21 mouse cellular contexts compared by ENCODE assay signal in genomic region chr17:29137906-29138305, GRCm38 (mm10). TPM values are rescaled to one million over a fixed set of nuclear protein-coding genes. Genes with fewer than 3 reads are reported as not detected.
A peak's percentile ranks its signal among the peaks of the same experiment; 100 is the strongest.
DNase-seq lines count a peak whose midpoint lies in the region; ATAC-seq and TF ChIP-seq lines count a peak whose summit lies in the region.
"Had no signal": no experiment of that assay in that cellular context is flagged by ENCODE, and none has a peak within 500 bp of the region (broad histone marks: within the 10 kb centered on the region; RNA-seq: fewer than 3 reads in every experiment).

No protein-coding gene starts in this region.

- no peaks in the 10 kb centered on the region for H3K79me2 ChIP-seq in liver, adult 2 months (ENCODE audit: control insufficient read depth, insufficient read depth, low read length)

- TF ChIP-seq EP300 in liver, postnatal 0 days (IDR thresholded peaks at IDR 0.05; ENCODE audit: low read depth) = no peak

- peak overlapping the region; percentile 53; the same call in 1 of the 2 replicates for H3K27ac ChIP-seq in gastrocnemius, adult 2 months
- no peak overlapping the region for H3K27ac ChIP-seq in liver, adult 2 months (replicated peaks; ENCODE audit: insufficient read depth, low read depth, low read length)
- H3K27ac ChIP-seq in liver, postnatal 0 days (ENCODE audit: low read depth) = no peak overlapping the region
- H3K27ac ChIP-seq: embryonic facial prominence, embryonic 10.5 days; embryonic facial prominence, embryonic 12.5 days; forebrain, embryonic 13.5 days; forebrain, embryonic 15.5 days had no signal

- no peak overlapping the region for H3K4me3 ChIP-seq in gastrocnemius, adult 2 months
- H3K4me3 ChIP-seq in liver, adult 2 months (ENCODE audit: insufficient read depth, low read depth, low read length) = no peak overlapping the region
- no peak overlapping the region for H3K4me3 ChIP-seq in liver, postnatal 0 days (ENCODE audit: low read depth, low read length)
- H3K4me3 ChIP-seq: embryonic facial prominence, embryonic 10.5 days; embryonic facial prominence, embryonic 12.5 days; forebrain, embryonic 13.5 days; forebrain, embryonic 15.5 days had no signal

- H3K27me3 ChIP-seq in liver, adult 2 months (ENCODE audit: control insufficient read depth, insufficient read depth, low read length) = no peaks in the 10 kb centered on the region
- no peaks in the 10 kb centered on the region for H3K27me3 ChIP-seq in liver, postnatal 0 days (ENCODE audit: insufficient read depth, low read length)
- H3K27me3 ChIP-seq: embryonic facial prominence, embryonic 12.5 days; forebrain, embryonic 13.5 days; forebrain, embryonic 15.5 days; Patski had no signal

- H3K9me3 ChIP-seq in liver, postnatal 0 days (ENCODE audit: low read length) = no peaks in the 10 kb centered on the region
- H3K9me3 ChIP-seq: embryonic facial prominence, embryonic 10.5 days; embryonic facial prominence, embryonic 12.5 days; forebrain, embryonic 13.5 days; forebrain, embryonic 15.5 days had no signal

- DNase-seq in gastrocnemius, adult 2 months = peak; percentile 50
- no peak for DNase-seq in gastrocnemius, postnatal 10 days
- peak; percentile 53 for DNase-seq in liver, adult 2 months (ENCODE audit: extremely low read depth, low read depth, low spot score)
- DNase-seq in liver, postnatal 0 days = no peak
- peak; percentile 47 for DNase-seq in skeletal muscle tissue, adult 2 months (ENCODE audit: low read depth, low spot score)
- DNase-seq: adrenal gland, adult 8-10 months; adrenal gland, postnatal 14 days; adrenal gland, postnatal 36 days; B cell, adult 2 months; cerebellum, adult 11-12 months; cerebellum, adult 2 months; cerebellum, adult 9-10 months; cerebellum, postnatal 10 days; cerebellum, postnatal 25 days had no signal

- intact Hi-C loops in gastrocnemius, adult 2 months (cut with DNase I) = loop anchor here (2.0 kb wide), 1 partner anchor 33 kb away; no protein-coding TSS in a partner anchor

- no peak for ATAC-seq in liver, postnatal 0 days
- ATAC-seq: activated CD4-positive, CD25-positive, alpha-beta regulatory T cell, adult 4 months; CD4-positive, CD25-positive, alpha-beta regulatory T cell, adult 4 months; forebrain, embryonic 13.5 days; forebrain, embryonic 15.5 days; Patski had no signal

- no peak overlapping the region for H3K4me2 ChIP-seq in liver, postnatal 0 days (ENCODE audit: low read depth, low read length)
- H3K4me2 ChIP-seq: embryonic facial prominence, embryonic 12.5 days; forebrain, embryonic 13.5 days; forebrain, embryonic 15.5 days had no signal

- H3K36me3 ChIP-seq in liver, adult 2 months (ENCODE audit: control insufficient read depth, insufficient read depth, low read length) = no peaks in the 10 kb centered on the region
- 0 out of 2 replicates have a peak, but pooled peaks cover 2% of the 10 kb centered on the region for H3K36me3 ChIP-seq in liver, postnatal 0 days (replicated peaks; ENCODE audit: insufficient read depth, low read length)
- H3K36me3 ChIP-seq: embryonic facial prominence, embryonic 10.5 days; embryonic facial prominence, embryonic 12.5 days; forebrain, embryonic 15.5 days had no signal

- no peak for TF ChIP-seq POLR2A in liver, adult 2 months (IDR thresholded peaks at IDR 0.05; ENCODE audit: extremely low read depth, insufficient read depth, low read length)

- no peak for TF ChIP-seq CTCF in gastrocnemius, adult 2 months (IDR thresholded peaks at IDR 0.05)
- TF ChIP-seq CTCF in liver, adult 2 months (IDR thresholded peaks at IDR 0.05; ENCODE audit: low read depth, low read length) = no peak
- TF ChIP-seq CTCF in liver, postnatal 0 days (IDR thresholded peaks at IDR 0.05; ENCODE audit: low read depth) = no peak

- no peak overlapping the region for H3K9ac ChIP-seq in liver, adult 2 months (ENCODE audit: low read depth, low read length)
- H3K9ac ChIP-seq in liver, postnatal 0 days (replicated peaks) = no peak overlapping the region
- H3K9ac ChIP-seq: embryonic facial prominence, embryonic 12.5 days; forebrain, embryonic 13.5 days; forebrain, embryonic 15.5 days had no signal

- WGBS in liver, adult 2 months = 38% methylated on average over 7 of the region's 7 CpGs
- WGBS in liver, postnatal 0 days (ENCODE audit: insufficient replicate concordance) = 78% methylated on average over 7 of the region's 7 CpGs

- peaks cover 6% of the 10 kb centered on the region for H3K4me1 ChIP-seq in liver, adult 2 months (ENCODE audit: control insufficient read depth, insufficient read depth, low read length)
- H3K4me1 ChIP-seq in liver, postnatal 0 days (ENCODE audit: insufficient read depth) = peaks cover 7% of the 10 kb centered on the region

RNA-seq across cellular contexts. Expression of gene Rab44, which starts 24.0 kb away (rescaled TPM):
- under 1 TPM in 1 of 2 experiments, not detected in 1; 0.59 TPM for total RNA-seq in gastrocnemius, adult 2 months (2021)
- 1 to 10 TPM in 1 of 2 experiments, under 1 TPM in 1; 0.68 to 1.6 TPM for total RNA-seq in gastrocnemius, postnatal 10 days (2021)
- total RNA-seq in liver, adult 2 months (2014; rRNA removed) = 0.07 TPM in 1 of 2 replicates, not detected in the other
- 0.15 TPM in 1 of 2 replicates, not detected in the other for polyA plus RNA-seq in liver, adult 2 months (2012; rRNA removed)
- 5.4 and 6.3 TPM in 2 replicates for polyA plus RNA-seq in liver, postnatal 0 days (2015; fragmentation: Nextera tagmentation; extraction: Ambion mirVana)
- polyA plus RNA-seq: activated CD4-positive, CD25-positive, alpha-beta regulatory T cell, adult 4 months; CD4-positive, CD25-positive, alpha-beta regulatory T cell, adult 4 months; forebrain, embryonic 13.5 days had no signal

RNA-seq across cellular contexts. Expression of gene Cdkn1a, which starts 47.1 kb away (rescaled TPM):
- total RNA-seq in gastrocnemius, adult 2 months (2021) = 100 to 1,000 TPM in 1 of 2 experiments, 10 to 100 TPM in 1; 32.6 to 103 TPM
- total RNA-seq in gastrocnemius, postnatal 10 days (2021) = 10 to 100 TPM; 43.0 to 46.3 TPM
- 0.37 and 0.60 TPM in 2 replicates for total RNA-seq in liver, adult 2 months (2014; rRNA removed)
- polyA plus RNA-seq in liver, adult 2 months (2012; rRNA removed) = 6.9 and 9.3 TPM in 2 replicates
- 42.4 and 58.1 TPM in 2 replicates for polyA plus RNA-seq in liver, postnatal 0 days (2015; fragmentation: Nextera tagmentation; extraction: Ambion mirVana)

Comparison
In these comparisons a context has a peak if more than half of its experiments do, and no peak if none do; other contexts are left out.
1. DNase-seq: peak in gastrocnemius, adult 2 months (single experiment), liver, adult 2 months (single experiment) and skeletal muscle tissue, adult 2 months (single experiment); none in gastrocnemius, postnatal 10 days (single experiment) and liver, postnatal 0 days (single experiment).
2. RNA of gene Cdkn1a, which starts 47.1 kb away (total RNA-seq): 32.6 to 103 TPM in gastrocnemius, adult 2 months and 43.0 to 46.3 TPM in gastrocnemius, postnatal 10 days; 0.37 to 0.60 TPM in liver, adult 2 months; every median in the first group is over 10 times any median in the second.